Mouse (Mus musculus): ENCODE results near the gene Arl2.

The Arl2 gene

GRCm38 (mm10) chr19:6126789-6127580 is 14.4 kb downstream of the Arl2 start:
- ATAC-seq (ENCODE audit: insufficient number of reproducible peaks, low FRiP score, low TSS enrichment), result no peak

- no peak for ATAC-seq (ENCODE audit: insufficient number of reproducible peaks, low FRiP score, low TSS enrichment)
Observed at GRCm38 (mm10) chr19:6126289-6126688, 15.1 kb downstream of the Arl2 start.

GRCm38 (mm10) chr19:6124898-6125297 is 16.4 kb downstream of the Arl2 start:
- no peak for ATAC-seq (ENCODE audit: insufficient number of reproducible peaks, low FRiP score, low TSS enrichment)

- ATAC-seq (ENCODE audit: insufficient number of reproducible peaks, low FRiP score, low TSS enrichment), result no peak
Observed at GRCm38 (mm10) chr19:6123330-6123729, 18.0 kb downstream of the Arl2 start.

- ATAC-seq (ENCODE audit: insufficient number of reproducible peaks, low FRiP score, low TSS enrichment), result no peak
Observed at GRCm38 (mm10) chr19:6121761-6122160, 19.6 kb downstream of the Arl2 start.

DNA sequence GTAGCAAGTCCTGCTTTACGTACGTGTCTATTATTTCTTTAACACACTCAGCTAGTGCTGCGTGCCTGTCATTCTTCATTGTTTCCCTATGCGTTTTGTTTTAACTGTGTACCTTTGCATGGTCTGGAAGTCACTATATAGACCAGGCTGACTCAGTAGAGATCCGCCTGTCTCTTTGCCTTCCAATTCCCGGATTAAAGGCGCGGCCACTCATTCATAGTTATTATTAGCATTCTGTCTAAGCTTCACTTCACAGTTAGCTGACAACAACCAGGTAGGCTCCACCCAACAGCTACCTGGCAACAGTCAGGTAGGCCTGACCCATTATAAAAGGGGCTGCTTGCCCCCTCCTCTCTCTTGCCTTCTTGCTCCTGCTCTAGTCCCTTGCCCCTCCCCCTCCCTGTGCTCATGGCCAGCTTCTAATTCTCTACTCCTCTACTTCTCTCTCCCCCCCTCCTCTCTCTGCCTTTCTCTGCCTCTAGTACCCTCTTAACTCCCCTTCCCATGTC is 22.6 kb downstream of the Arl2 start:
- ATAC-seq (ENCODE audit: insufficient number of reproducible peaks, low FRiP score, low TSS enrichment), result no peak

DNA sequence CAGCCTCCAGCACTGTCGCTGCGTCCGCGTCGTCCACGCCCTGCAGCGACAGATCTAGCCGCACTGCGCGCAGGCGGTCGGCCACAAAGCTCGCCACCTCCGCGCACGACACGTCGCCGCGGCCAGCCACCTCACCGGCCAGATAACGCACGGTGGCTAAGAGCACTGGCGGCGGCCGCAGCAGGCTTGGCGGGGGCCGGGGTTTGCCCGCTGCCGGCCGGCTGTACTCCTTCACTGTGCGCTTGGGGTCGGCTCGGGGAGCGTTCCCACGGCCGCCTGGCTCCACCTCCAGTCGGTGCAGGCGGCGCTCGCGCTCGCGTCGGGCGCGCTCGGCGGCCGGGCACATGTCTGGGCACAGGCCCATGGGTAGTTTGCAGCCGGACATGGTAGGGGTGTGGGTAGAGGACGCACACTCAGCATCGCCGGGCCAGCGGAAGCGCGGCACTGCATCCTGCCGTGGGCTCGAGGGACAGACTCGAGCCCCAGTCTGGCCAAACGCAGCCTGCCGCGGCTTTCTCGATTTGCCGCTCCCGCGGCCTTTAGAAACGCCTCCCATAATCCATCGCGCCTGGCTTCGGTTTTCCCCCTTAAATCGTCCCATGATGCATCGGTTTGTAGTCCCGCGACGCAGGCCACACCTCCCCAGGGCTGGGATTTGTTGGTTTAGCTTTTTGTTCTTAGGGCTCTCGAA is 23.2 kb downstream of the Arl2 start, which contains the start of gene Sac3d1:
Sac3d1 (minus strand) TSS at position 665 of the 691 bp plus-strand sequence.
- peak; percentile 77; the same call in 1 of the 2 replicates for ATAC-seq (ENCODE audit: insufficient number of reproducible peaks, low FRiP score, low TSS enrichment)

DNA sequence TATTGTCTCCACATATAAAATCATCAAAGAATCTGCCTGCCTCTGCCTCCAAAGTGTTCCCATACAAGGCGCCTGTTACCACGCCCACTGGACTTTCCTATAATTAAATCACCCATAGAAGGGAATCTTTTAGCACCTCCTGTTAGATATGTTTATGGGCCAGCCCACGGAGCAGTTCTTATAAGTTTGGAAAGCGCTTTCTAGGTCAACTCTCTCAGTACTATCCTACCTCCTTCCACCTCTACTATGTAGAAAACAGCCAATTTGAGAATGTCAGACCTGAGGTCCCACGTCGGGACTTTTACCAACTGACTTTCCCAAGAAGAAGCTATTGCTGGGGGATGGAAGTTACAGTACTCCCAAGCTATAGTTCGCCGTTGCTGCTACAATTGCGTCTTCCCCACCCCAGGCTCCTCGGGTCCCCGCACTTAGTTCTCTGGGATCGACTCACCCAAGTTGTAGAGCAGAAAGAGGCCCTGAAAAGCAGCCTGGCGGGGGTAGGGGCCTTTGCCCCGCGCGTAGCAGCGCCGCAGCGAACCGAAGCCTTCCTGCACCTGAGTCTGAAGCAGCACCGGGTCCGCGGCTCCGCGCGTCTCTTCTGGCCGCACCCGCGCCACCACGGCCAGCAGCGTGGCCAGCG is 23.9 kb downstream of the Arl2 start:
- ATAC-seq (ENCODE audit: insufficient number of reproducible peaks, low FRiP score, low TSS enrichment), result no peak; the same call in 1 of the 2 replicates

DNA sequence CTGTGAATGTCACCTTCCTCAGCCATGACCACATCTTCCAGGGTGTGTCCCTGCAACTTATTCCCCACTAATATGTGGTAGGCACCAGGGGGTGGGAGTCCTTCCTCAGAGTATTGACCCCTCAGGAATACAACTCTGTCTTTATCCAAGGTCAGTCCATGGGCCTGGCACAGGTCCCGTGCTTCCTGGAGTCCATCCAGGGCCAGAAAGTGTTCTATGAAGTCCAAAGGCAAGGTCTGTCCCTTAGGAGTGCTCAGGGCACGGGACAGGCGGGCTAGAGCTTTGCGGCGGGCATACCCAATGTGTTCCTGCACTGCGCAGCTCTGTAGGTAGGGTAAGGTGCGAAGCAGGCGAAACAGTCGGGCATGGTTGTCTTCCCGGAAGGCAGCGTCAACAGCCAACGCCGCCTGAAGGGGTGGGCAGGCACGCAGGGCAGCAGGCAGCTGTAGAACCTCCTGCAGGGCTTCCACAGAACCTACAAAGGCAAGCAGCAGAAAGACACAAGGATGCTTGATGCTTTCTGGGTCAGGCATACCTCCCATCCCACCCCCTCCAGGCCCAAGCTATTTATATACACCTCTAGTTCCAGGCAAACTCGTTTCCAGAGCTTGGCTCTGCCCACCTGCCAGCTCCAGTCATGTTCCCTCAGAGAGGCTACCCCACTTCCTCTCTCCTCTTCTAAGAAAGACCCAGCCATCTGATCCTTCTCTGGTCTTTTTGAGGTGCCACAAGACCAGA is 25.1 kb downstream of the Arl2 start:
- no peak for ATAC-seq (ENCODE audit: insufficient number of reproducible peaks, low FRiP score, low TSS enrichment)

DNA sequence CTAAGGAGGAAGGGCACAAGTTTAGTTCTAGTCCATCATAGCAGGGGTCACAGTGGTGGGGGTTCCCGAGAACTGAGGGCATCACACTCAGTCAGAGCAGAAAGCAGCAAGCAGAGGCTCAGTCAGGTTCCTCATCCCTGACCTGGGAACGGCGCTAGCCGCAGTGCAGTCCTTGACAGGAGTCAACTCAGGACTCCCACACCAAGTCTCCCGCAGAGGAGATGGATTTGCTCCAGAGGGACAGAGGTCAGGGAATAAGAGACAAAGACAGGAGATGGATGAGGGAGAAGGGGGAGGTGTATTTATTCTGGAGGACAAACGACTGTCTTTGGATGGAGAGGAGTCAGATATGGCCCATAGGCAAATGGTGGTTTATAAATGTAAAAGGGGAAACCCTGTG is 28.2 kb downstream of the Arl2 start:
- ATAC-seq (ENCODE audit: insufficient number of reproducible peaks, low FRiP score, low TSS enrichment), result no peak

- no peak for ATAC-seq (ENCODE audit: insufficient number of reproducible peaks, low FRiP score, low TSS enrichment)
Observed at GRCm38 (mm10) chr19:6105586-6105985, 35.8 kb downstream of the Arl2 start, which contains the start of gene Naaladl1. TSS of gene Naaladl1 (plus strand) at chr19:6105782.

DNA sequence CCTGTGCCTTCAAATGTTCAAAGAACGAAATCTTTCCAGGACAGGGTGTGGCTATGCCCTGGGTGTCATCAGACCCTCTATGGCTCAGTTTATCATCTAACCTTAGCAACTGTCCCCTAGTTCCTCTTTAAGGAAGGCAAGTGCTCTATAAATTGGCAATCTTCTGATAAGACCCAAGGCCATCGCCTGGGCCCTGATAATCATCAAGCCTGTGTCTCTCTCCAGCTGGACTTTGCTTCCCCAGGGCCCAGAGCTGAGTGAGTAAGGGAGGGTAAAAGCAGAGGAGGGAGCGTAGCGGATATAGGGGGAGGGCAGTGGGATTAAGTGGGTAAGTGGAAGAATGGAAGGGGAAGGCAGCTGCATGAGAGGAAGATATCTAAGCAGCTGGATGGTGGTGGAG is 36.9 kb downstream of the Arl2 start:
- ATAC-seq (ENCODE audit: insufficient number of reproducible peaks, low FRiP score, low TSS enrichment), result no peak

DNA sequence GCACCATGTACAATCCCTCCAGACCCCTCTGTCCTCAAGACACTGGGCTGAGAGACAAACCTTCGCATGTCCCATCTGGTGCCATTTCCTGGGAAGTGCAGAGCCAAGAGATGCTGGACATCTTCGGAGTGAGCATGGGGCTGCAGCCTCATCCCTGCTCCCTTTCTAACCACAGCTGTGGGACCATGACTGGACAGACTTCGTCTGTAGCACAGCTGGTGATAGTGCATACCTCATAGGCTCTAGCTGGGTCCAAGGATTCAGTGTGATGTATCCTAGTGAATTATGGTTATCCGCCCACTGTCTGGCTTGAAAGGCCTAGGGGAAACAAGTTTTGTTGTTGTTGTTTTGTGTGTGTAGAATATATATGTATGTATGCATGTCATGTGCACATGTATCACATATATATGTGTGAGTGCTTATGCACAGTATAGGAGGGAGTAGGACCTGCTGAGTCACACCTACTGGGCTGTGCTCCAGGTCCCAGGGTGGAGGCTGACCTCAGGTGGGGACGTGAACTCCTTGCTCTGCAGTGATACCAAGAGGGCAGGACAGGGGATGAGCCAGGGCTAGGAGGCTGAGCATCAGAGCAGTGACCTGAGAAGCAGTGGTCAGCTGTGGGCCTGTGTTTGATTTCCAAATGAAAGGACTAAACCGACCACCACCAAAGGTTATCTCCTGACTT is 39.0 kb downstream of the Arl2 start:
- ATAC-seq (ENCODE audit: insufficient number of reproducible peaks, low FRiP score, low TSS enrichment), result no peak

DNA sequence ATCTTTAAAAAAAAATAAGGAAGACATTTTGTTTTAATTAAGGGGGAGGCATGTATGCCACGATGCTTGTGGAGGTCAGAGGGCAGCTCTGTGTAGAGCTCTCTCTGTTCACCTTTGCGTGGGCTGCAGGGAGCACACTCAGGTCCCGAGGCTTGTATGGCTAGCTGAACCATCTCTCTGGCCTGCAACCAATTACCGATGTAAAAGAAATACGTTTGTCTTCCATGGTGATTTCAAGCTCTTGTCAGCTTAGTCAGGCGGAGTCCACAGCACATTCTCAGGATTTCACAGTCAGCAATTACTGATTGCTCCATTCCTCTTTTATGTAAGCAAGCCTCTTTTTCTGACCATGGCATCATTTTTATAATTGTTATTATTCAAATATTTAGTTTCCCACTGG is 40.2 kb downstream of the Arl2 start:
- ATAC-seq (ENCODE audit: insufficient number of reproducible peaks, low FRiP score, low TSS enrichment), result no peak

GRCm38 (mm10) chr19:6097847-6098246 is 43.5 kb downstream of the Arl2 start:
- ATAC-seq (ENCODE audit: insufficient number of reproducible peaks, low FRiP score, low TSS enrichment), result no peak

DNA sequence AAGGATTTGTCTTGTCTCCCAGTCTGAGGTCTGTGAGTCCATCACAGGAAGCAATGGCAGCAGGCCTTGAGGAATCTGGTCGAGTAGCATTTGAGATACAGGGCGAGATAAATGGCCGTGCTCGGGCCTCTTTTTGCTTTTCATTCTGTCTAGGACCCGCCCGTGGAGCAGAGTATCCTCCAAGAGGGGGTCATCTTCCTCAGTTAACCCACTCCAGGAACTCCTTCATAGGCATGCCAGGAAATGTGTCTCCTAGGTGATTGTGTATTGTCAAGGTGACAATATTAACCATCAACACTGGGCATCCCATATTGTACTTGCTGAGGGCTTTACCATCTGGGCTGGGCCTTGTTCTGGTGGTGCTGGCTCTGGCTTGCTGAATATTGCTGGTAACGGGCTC is 47.2 kb downstream of the Arl2 start, which contains the start of gene AC131692.1:
AC131692.1 (plus strand) TSS at position 301 of the 400 bp plus-strand sequence.
- ATAC-seq (ENCODE audit: insufficient number of reproducible peaks, low FRiP score, low TSS enrichment), result no peak

DNA sequence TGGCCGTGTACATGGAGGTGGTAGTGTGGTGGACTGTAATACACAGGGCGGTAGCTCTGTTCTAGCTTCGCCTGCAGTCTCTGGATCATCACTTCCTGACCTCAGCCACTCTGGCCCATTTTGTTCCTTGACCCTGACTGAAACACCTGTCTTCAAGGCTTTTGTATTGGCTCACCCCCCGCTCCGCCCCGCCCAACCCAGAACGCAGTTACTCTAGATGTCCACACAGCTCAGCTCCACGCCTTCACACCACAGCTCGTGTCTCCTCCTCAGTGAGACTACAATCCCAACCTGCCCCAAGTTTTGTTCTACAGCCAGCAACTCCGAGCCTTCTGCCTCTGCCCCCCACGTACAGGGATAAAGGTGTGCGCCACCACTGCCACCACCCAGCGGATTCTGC is 52.5 kb downstream of the Arl2 start:
- ATAC-seq (ENCODE audit: insufficient number of reproducible peaks, low FRiP score, low TSS enrichment), result no peak

- ATAC-seq (ENCODE audit: insufficient number of reproducible peaks, low FRiP score, low TSS enrichment), result no peak
Observed at GRCm38 (mm10) chr19:6085417-6085879, 55.9 kb downstream of the Arl2 start.

DNA sequence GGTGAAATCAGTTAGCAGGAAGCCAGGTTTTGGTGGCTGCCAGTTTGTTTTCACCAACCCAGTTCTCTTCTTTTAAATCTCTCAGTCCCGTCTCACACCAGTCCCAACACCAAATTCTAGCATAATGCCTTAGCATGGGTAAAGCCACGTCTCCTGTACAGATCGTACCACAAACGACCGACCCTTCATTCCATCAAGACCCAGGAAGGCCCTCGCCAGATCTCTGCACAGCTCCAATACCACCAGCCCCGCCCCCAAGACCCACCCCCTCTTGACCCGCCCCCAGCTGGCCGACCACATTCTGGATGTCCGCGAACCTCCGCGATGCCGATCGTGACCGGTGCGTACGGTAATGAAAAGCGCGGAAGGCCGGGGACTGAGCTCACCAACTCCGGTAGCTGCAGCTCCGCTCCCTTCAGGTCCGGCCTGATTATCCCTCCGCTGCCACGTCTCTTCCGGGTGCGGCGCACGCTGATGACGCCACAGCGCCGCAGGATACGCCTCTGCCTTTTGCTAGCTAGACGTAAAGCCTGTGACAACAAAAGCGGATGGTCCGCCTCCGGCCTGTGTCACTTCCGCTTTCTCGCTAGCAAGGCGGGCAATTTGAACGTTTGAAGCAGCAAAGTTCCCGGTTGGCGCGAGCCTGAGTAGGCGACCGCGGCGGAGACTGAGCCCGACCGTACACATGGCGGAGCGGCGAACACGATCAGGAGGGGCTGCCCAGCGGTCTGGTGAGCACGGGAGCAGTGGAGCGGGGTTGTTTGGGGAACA is 56.7 kb downstream of the Arl2 start, which contains the start of the genes Zfpl1 and Cdca5:
Zfpl1 (minus strand) TSS at position 479 of the 771 bp plus-strand sequence.
Cdca5 (plus strand) TSS at position 506 of the 771 bp plus-strand sequence.
- peak; percentile 76; the same call in 1 of the 2 replicates for ATAC-seq (ENCODE audit: insufficient number of reproducible peaks, low FRiP score, low TSS enrichment)
